Mouse (Mus musculus): Measurements from ENCODE around the gene Gpr150.
A peak's percentile ranks its signal among the peaks of the same experiment; 100 is the strongest.

Gene Gpr150

GRCm38 (mm10) chr13:76056896-76057266, at the start of gene Gpr150:
Gene Gpr150, minus strand, starts transcription at chr13:76056996.
- no peak for DNase-seq (ENCODE audit: low spot score)

DNA sequence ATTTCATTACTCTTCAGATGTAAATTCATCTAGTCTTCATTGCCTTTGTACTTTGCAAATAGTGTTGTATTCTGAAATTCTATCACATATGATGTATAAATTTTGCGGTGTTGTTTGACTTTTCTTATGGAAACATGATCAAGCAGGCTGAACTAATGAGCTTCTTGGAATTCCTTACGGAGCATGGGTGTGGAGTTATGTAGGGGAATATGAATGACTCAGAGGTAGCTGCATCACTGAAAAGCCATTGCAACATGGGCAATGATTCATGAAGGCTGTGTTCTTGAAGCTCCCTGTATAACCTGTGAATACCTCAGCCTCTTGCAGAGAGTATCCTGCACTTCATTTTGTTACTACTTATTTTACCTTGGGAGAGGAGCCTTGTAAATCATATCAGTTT, 45.2 kb upstream of the Gpr150 start:
- DNase-seq (ENCODE audit: low spot score), result no peak

- peak; percentile 88 for DNase-seq (ENCODE audit: low spot score)
Measured at GRCm38 (mm10) chr13:76098493-76099303, 41.9 kb upstream of the Gpr150 start, which contains the start of the genes Arsk and Ttc37. Gene Arsk, minus strand, starts transcription at chr13:76098660. Gene Ttc37, plus strand, starts transcription at chr13:76098734.

GRCm38 (mm10) chr13:76098116-76098492, 41.3 kb upstream of the Gpr150 start:
- no peak for DNase-seq (ENCODE audit: low spot score)

DNA sequence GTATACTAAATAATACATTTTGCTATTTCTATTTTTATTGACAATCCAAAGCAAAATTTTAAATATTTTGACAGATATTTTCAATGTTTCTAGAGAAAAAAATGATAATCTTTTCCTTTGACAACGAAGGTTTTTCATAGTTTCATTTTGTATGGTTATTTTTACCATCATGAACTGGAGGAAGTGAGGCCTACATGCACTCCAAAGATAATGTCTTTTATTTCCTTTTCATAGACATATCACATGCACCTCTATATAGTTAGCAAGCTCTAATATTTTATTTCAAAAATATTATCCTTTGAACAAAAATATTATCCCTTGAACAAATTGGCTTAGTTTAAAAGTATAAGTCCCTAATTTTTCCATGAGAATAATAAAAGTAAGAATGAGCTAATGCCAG, 17.5 kb upstream of the Gpr150 start:
- DNase-seq (ENCODE audit: low spot score), result no peak

GRCm38 (mm10) chr13:76064363-76064945, 7.7 kb upstream of the Gpr150 start:
- no peak for DNase-seq (ENCODE audit: low spot score)

DNA sequence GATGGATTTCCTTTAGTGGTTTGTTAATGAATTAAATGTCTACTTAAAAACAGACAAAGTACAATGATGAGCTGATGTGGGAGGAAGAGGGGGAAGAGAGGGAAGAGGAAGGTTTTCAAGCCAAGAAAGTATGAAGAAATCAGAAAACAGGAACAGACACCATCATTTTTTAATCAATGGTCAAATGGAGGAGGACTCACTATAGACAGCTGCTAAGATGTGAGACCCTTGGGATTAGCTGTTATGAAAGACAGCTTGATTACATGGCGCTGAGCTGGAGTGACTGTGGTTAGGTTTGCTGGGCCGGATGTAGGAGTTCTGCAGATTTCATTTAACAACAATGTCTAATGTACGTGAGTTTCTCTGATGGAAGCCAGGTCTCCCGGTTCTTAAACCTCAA, 6.8 kb upstream of the Gpr150 start:
- no peak for DNase-seq (ENCODE audit: low spot score)

DNA sequence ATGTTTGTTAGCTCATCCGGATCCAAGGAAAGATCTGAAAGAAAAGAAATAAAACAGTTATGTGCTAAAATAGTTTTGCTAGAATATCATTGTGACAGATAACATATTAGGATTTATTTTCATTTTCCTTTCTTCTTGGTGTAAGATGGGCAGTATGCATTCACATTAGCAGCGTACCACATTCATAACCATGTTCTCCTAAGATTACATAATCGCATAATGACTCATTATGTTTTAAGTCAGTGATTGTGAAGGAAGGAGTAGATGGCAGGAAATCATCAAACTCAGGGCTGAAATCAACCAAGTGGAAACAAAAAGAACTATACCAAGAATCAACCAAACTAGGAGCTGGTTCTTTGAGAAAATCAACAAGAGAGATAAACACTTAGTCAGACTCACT, 5.8 kb upstream of the Gpr150 start:
- DNase-seq (ENCODE audit: low spot score), result no peak

GRCm38 (mm10) chr13:76062126-76062525, 5.3 kb upstream of the Gpr150 start:
- no peak for DNase-seq (ENCODE audit: low spot score)

DNA sequence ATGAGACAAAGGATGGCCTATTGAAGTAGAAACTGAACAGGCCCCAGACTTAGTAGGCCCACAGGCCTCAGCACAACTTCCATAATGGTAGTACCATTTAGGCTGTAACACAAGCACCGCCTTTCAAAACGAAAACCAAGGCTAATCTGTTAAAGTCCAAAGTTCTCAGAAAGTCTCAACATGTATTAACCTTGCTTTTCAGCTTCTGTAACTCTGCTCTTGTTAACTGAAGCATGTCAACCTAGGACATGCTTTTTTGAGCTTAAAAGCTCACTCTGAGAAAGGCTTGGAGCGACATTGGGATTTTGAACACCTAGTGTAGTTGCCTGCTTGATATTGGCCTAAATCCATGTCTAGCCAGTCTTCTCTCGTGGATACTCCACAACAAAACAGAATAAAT, 2.8 kb upstream of the Gpr150 start:
- DNase-seq (ENCODE audit: low spot score), result no peak

DNA sequence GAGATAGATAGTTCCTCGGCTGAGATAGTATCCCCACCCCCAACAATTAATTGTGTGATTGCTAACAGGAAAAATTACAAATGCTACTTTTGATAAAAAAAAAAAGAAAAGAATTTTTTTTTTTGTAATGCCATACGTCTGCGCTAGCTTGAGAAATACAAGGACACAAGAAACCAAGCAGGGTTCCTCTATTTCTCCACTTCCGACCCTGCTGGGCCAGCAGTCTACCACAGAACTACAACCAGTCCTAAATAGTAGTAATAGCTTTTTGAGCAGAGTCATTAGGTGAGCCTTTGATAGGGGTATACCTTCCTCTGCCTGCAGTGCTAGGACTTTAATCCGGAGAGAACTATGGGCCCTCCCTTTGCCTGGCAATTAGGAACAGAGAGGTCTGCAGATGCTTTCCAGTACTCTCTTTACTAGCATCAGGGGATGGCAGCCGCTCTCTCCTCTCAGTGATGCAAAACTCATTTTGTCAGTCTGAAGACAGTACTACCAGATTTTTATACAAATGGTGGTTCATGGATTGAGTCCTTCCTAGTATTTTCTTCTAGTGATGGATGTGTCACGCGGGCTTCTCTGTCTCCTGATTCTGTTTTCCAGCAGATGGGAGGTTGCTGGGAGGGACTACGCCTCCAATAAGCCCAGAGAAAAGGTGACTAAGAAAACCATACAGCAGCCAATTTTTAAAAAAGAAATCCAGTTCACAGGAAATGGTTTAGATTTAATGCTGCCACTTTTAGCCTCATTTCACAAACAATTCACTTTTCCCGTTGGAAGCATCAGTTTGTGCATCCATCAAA, 672 bp upstream of the Gpr150 start:
- no peak for DNase-seq (ENCODE audit: low spot score)

DNA sequence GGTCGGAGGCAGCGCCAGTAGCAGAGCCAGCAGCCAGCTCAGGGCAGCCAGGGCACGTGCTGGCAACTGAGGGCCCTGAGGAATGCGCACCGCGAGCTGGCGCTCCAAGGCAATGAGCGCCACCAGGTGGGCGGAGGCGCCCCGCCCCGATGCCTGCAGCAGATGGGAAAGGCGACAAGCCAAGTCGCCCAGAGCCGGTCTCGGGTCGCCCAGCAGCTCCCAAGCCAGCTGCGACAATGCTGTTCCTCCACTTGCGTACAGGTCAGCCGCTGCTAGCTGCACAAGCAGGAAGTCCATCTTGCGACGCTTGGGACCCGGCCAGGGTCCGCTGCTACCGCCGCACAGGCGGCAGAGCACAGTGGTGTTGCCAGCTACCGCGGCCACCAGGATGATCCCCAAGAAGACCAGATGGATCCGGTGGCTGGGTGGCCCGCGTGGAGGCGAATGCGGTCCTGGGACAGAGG, 503 bp downstream of the Gpr150 start:
- DNase-seq (ENCODE audit: low spot score), result peak; percentile 38

DNA sequence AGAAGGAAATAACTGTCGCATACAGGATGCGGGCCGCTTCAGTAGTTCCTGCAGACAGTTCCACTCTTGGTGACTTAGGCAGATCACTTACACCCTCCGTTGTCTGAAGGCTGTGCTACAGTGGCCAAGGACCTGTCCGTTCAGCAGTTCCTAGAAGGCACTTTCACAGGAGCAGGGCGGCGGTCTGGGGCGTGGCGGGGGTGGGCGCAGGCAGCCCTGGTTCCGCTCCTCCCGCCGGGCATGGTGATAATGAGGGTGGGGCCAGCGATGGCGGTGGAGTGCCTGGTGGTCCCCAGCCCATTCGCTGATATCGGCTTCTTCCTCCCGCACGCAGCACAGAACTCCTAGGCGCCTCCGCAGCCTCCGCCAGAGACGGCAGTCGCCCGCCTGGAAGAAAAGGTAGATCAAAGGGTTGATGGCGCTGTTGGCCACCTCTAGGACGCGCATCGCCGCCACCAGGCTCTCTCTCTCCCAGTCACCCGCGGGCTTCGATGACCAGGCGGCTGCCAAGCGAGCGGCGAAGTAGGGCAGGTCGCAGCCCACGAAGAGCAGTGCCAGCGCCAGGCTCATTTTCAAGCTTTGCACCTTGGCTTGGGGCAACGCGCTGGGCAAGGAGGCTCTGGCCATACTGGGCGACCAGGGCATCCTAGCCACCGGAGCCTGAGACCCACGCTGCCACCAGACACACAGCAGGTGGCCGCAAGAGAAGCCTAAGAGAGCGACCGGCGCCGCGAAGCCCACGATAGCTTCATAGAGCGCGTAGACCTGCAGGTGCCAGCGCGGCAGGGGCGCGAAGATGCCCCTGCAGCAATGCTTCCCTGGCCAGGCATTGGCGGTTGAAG, 1.2 kb downstream of the Gpr150 start:
- peak; percentile 5 for DNase-seq (ENCODE audit: low spot score)

DNA sequence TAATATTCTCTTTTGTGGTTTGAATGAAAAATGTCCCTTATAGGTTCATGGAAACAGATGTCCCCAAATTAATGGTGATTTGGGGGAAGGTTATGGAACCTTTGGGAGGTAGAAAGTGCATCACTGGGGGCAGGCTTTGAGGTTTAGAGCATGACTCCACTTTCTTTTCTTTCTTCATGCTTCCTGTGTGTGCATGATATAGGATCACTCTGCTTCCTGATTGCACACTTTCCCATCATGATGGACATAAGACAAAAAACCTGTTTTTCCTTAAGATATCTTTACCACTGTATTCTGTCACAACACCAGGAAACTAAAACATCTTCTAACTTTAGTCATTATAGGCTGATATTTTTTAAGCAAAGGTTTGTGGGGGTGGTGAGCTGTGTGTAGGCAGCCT, 11.8 kb downstream of the Gpr150 start:
- no peak for DNase-seq (ENCODE audit: low spot score)

DNA sequence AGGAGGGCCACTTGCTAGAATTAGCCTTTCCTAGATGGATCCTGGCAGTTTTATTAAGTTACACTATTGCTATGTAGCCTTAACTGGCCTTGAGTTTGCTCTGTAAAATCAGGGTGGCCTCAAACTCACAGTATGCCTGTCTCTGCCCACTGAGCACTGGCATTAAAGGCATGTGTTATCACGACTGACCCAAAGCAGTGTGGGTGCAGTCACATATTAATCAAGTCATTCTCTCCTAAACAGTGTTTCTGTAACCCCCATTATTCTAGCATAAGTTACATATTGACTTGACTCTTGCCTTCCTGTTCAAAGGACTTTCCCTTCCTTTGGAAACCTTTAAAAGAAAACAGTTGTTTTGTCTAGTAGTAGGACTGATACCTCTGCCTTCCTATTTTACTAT, 14.3 kb downstream of the Gpr150 start:
- DNase-seq (ENCODE audit: low spot score), result no peak

DNA sequence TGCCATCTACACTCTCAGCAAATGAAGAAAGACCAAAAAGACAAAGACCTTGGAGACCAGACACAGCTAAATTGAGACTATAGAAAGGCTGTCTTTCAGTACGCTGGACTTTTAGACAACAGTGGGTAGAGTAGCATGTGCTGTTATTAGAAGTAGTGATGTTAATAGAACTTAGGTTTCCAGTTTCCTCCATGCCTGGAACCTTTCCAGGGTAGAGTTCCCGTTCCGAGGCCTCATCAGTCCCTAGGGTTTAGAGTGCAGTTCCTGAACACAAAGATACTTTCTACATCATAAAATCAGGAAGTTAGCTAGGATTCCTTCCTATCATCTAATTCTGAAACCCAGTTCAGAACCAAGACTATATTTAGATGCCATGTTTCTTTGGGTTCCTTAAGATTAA, 32.2 kb downstream of the Gpr150 start:
- DNase-seq (ENCODE audit: low spot score), result no peak

GRCm38 (mm10) chr13:76021782-76022181, 35.0 kb downstream of the Gpr150 start:
- no peak for DNase-seq (ENCODE audit: low spot score)

DNA sequence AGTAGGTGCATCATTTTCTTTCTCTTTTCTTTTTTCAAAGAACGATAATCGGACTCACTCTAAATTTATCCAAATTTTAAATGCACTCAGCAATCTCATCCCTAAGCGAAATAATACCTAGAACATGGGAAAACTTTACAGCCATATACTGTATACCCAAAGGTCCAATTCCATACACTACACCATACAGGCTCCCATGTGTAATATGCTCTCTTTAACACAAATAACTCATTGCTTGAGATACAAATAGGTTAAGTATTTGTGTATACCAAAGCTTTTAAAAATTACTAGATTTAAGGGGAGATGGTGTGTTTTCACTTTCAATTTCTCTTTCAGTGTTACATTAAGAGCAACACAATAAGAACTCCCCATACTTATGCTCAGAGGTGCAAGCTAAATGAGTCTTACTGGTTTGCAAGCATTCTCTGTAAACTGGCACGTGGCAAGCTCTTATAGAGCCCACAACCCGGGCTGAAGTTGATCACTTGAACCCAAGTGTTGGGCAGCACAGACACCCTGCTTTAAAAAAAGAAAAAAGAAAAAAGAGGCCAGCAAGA, 37.9 kb downstream of the Gpr150 start:
- no peak for DNase-seq (ENCODE audit: low spot score)

- DNase-seq (ENCODE audit: low spot score), result peak; percentile 95
Measured at GRCm38 (mm10) chr13:76017974-76018843, 38.6 kb downstream of the Gpr150 start, which contains the start of gene Rfesd. Gene Rfesd, minus strand, starts transcription at chr13:76018719.

- DNase-seq (ENCODE audit: low spot score), result no peak
Measured at GRCm38 (mm10) chr13:76017465-76017864, 39.3 kb downstream of the Gpr150 start.
